Mouse (Mus musculus) lung, postnatal 0 days (tissue): Measurements from ENCODE around the gene Dock3.

Experiments used
- CTCF ChIP-seq: IDR thresholded peaks from 2 replicates; pipeline ENCODE4 v1.5.1; 2016; ENCODE audit warnings: antibody characterized with exemption, mild to moderate bottlenecking
- EP300 ChIP-seq: IDR thresholded peaks from 2 replicates; pipeline ENCODE4 v1.6.1; 2016; ENCODE audit warnings: antibody characterized with exemption, mild to moderate bottlenecking, control low read depth

DNA sequence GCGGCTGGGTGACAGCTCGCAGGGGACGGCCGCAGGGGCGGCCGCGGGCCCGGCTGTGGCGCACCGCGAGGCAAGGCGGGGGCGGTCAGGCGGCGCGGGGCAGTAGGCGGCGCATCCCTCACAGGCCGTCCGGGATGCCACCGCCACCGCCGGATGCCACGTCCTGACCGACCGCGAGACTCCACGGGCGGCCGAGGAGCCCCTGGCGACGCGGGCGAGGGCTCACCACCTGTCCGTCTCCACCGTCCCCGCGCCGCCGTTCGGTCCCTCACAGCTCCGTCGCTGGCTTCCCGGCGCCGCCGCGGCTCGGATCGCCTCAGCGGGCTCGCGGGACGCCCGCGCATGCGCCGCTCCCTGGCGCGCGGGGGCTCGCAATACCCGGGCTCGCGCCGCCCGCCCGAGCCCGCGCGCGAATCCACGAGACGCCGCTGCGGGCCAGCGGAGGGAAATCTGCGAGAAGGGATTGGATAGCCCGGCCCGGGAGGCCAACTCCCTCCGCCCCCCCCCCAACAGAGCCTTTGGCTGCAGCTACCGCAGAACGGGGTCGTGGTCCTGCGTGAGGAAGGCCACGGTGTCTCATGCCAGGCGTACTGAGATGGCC is at the start of gene Dock3:
- TF ChIP-seq CTCF (no peak), EP300 (no peak)
